Mouse (Mus musculus) ovary, postnatal 10 days (tissue): ENCODE measurements at regions not wholly inside any gene's neighbourhood (a gene's known extent, or its start where the extent isn't known, plus 50 kb on each side); places are given as distances from the start of the nearest gene placed in this dataset.
"Not testable (repeated sequence)": the region's sequence is repeated elsewhere in the genome, so short reads cannot be mapped to it uniquely, and the experiment has no call there.

Experiments
- DNase-seq: peaks from one replicate; pipeline ENCODE4 v3.0.0; 2022; ENCODE audit warnings: low spot score

- no peak for DNase-seq
Observed at GRCm38 (mm10) chr6:31898609-31899008, 151.4 kb upstream of the 1700012A03Rik start.

GRCm38 (mm10) chr6:31897001-31897400, 153.0 kb upstream of the 1700012A03Rik start:
- DNase-seq: no peak

- DNase-seq: no peak
Observed at GRCm38 (mm10) chr6:31895835-31896234, 154.2 kb upstream of the 1700012A03Rik start.

GRCm38 (mm10) chr6:31886931-31887330, 163.1 kb upstream of the 1700012A03Rik start:
- DNase-seq: no peak

- DNase-seq: not testable (repeated sequence)
Observed at GRCm38 (mm10) chr6:31885196-31885595, 164.8 kb upstream of the 1700012A03Rik start.

- peak; percentile 3 for DNase-seq
Observed at GRCm38 (mm10) chr6:31883726-31884125, 166.3 kb upstream of the 1700012A03Rik start.

GRCm38 (mm10) chr6:31874616-31875015, 175.4 kb upstream of the 1700012A03Rik start:
- no peak for DNase-seq

- no peak for DNase-seq
Observed at GRCm38 (mm10) chr6:31873911-31874310, 176.1 kb upstream of the 1700012A03Rik start.

- DNase-seq: no peak
Observed at GRCm38 (mm10) chr6:31871766-31872165, 178.3 kb upstream of the 1700012A03Rik start.

GRCm38 (mm10) chr6:31861996-31862395, 188.1 kb upstream of the 1700012A03Rik start:
- DNase-seq: no peak

- DNase-seq: no peak
Observed at GRCm38 (mm10) chr6:31859621-31860020, 190.4 kb upstream of the 1700012A03Rik start.

- DNase-seq: no peak
Observed at GRCm38 (mm10) chr6:31854261-31854660, 195.8 kb upstream of the 1700012A03Rik start.

GRCm38 (mm10) chr6:31846319-31846718, 203.7 kb upstream of the 1700012A03Rik start:
- DNase-seq: no peak

GRCm38 (mm10) chr6:31845671-31846070, 204.4 kb upstream of the 1700012A03Rik start:
- no peak for DNase-seq

- DNase-seq: no peak
Observed at GRCm38 (mm10) chr6:31840621-31841020, 209.4 kb upstream of the 1700012A03Rik start.

- DNase-seq: no peak
Observed at GRCm38 (mm10) chr6:31838588-31838987, 211.5 kb upstream of the 1700012A03Rik start.

GRCm38 (mm10) chr6:31835795-31836194, 214.3 kb upstream of the 1700012A03Rik start:
- DNase-seq: no peak

- DNase-seq: no peak
Observed at GRCm38 (mm10) chr6:31834503-31834902, 215.5 kb upstream of the 1700012A03Rik start.

GRCm38 (mm10) chr6:31830610-31831009, 219.4 kb upstream of the 1700012A03Rik start:
- no peak for DNase-seq

GRCm38 (mm10) chr6:31823616-31824015, 226.4 kb upstream of the 1700012A03Rik start:
- DNase-seq: no peak

GRCm38 (mm10) chr6:31822186-31823085, 227.6 kb upstream of the 1700012A03Rik start:
- DNase-seq: no peak

- no peak for DNase-seq
Observed at GRCm38 (mm10) chr6:31821621-31822020, 228.4 kb upstream of the 1700012A03Rik start.

GRCm38 (mm10) chr6:31817640-31818039, 232.4 kb upstream of the 1700012A03Rik start:
- no peak for DNase-seq

GRCm38 (mm10) chr6:31811890-31812289, 238.2 kb upstream of the 1700012A03Rik start:
- DNase-seq: no peak
